Mouse (Mus musculus): ENCODE data around the gene Nwd1. TPM values are rescaled to one million over a fixed set of nuclear protein-coding genes. Genes with fewer than 3 reads are reported as not detected.

Nwd1 gene
- under 1 TPM in 1 of 2 experiments, not detected in 1; 0.06 TPM for total RNA-seq (2023)

GRCm38 (mm10) chr8:72646060-72646767 lies at the start of gene Nwd1:
TSS of gene Nwd1 (plus strand) at chr8:72646711.

GRCm38 (mm10) chr8:72722769-72723650 lies 76.5 kb downstream of the Nwd1 start, which contains the start of gene Sin3b:
TSS of gene Sin3b (plus strand) at chr8:72723285.

GRCm38 (mm10) chr8:72761322-72762051 lies 115.0 kb downstream of the Nwd1 start, which contains the start of gene F2rl3:
TSS of gene F2rl3 (plus strand) at chr8:72761880.

Other genes starting within 250 kb of the Nwd1 start
- gene Eps15l1, start 225.3 kb upstream of the Nwd1 start, total RNA-seq (2023) = 100 to 1,000 TPM; 105 to 107 TPM
- under 1 TPM; 0.42 to 0.49 TPM for gene Calr3, start 202.8 kb upstream of the Nwd1 start, total RNA-seq (2023)
- gene 1700030K09Rik, start 202.8 kb upstream of the Nwd1 start, total RNA-seq (2023) = 10 to 100 TPM; 41.9 to 45.0 TPM
- 100 to 1,000 TPM; 119 to 140 TPM for gene Cherp, start 171.5 kb upstream of the Nwd1 start, total RNA-seq (2023)
- 10 to 100 TPM; 73.0 to 73.1 TPM for gene Slc35e1, start 154.1 kb upstream of the Nwd1 start, total RNA-seq (2023)
- 10 to 100 TPM; 17.2 to 20.0 TPM for gene Med26, start 98.4 kb upstream of the Nwd1 start, total RNA-seq (2023)
- gene Smim7, start 75.6 kb upstream of the Nwd1 start, total RNA-seq (2023) = 100 to 1,000 TPM; 154 to 168 TPM
- 1 to 10 TPM; 1.5 to 3.1 TPM for gene Tmem38a, start 74.7 kb upstream of the Nwd1 start, total RNA-seq (2023)
- 100 to 1,000 TPM; 141 to 151 TPM for gene Sin3b, start 76.6 kb downstream of the Nwd1 start, total RNA-seq (2023)
- under 1 TPM; 0.80 to 0.99 TPM for gene F2rl3, start 115.2 kb downstream of the Nwd1 start, total RNA-seq (2023)

Data from B cell, adult 67 days (primary cell).